Mouse (Mus musculus) layer of hippocampus, adult 18-20 months (tissue): ENCODE measurements around the gene Spint1. TPM values are rescaled to one million over a fixed set of nuclear protein-coding genes. Genes with fewer than 3 reads are reported as not detected.

ENCODE experiments used
- DNase-seq, 2 experiments: peaks; one replicate each; pipeline ENCODE4 v3.0.0; 2022; ENCODE audit warnings: low spot score in 2 of 2
- total RNA-seq, 2 experiments: library from RNA; stranded (reverse); gene quantifications; 2 replicates each; pipeline ENCODE4 v1.2.3; 2021

Spint1 gene
- total RNA-seq, 2 experiments from 2014 or later: 2.0 to 2.3 TPM

DNA sequence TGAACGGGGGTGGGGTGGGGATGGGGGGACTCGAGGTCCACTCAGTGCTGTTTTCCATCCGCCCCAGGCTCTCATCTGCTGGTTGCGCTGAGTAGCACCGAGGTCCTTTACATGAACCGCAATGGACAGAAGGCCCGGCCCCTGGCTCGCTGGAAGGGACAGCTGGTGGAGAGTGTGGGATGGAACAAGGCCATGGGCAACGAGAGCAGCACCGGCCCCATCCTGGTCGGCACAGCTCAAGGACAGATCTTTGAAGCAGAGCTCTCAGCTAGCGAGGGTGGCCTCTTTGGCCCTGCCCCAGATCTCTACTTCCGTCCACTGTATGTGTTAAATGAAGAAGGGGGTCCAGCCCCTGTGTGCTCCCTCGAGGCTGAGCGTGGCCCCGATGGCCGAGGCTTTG is 55.7 kb downstream of the Spint1 start:
- no peak for DNase-seq

DNA sequence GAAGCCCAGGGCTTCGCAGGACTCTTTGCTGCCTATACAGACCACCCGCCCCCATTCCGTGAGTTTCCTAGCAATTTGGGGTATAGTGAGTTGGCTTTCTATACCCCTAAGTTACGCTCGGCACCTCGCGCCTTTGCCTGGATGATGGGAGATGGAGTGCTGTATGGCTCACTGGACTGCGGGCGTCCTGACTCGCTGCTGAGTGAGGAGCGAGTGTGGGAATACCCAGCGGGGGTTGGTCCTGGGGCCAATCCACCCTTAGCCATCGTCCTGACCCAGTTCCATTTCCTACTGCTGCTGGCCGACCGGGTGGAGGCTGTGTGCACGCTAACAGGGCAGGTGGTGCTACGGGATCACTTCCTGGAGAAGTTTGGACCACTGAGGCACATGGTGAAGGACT is 56.1 kb downstream of the Spint1 start:
- DNase-seq: no peak

DNA sequence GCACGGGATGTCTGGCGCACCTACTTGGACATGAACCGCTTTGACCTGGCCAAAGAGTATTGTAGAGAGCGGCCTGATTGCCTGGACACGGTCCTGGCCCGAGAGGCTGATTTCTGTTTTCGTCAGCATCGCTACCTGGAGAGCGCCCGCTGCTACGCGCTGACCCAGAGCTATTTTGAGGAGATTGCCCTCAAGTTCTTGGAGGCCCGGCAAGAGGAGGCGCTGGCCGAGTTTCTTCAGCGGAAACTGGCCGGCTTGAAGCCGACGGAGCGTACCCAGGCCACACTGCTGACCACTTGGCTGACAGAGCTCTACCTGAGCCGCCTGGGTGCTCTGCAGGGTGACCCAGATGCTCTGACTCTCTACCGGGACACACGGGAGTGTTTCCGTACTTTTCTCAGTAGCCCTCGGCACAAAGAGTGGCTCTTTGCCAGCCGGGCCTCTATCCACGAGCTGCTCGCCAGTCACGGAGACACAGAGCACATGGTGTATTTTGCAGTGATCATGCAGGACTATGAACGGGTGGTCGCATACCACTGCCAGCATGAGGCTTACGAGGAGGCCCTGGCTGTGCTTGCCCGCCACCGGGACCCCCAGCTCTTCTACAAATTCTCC is 56.7 kb downstream of the Spint1 start:
- DNase-seq: no peak

DNA sequence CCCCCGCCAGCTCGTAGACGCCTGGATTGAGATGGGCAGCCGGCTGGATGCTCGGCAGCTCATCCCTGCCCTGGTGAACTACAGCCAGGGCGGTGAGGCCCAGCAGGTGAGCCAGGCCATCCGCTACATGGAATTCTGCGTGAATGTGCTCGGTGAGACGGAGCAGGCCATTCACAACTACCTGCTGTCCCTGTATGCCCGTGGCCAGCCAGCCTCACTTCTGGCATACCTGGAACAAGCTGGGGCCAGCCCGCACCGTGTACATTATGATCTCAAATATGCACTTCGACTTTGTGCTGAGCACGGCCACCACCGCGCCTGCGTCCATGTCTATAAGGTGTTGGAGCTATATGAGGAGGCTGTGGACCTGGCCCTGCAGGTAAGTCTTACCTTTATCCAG is 57.2 kb downstream of the Spint1 start:
- no peak for DNase-seq

DNA sequence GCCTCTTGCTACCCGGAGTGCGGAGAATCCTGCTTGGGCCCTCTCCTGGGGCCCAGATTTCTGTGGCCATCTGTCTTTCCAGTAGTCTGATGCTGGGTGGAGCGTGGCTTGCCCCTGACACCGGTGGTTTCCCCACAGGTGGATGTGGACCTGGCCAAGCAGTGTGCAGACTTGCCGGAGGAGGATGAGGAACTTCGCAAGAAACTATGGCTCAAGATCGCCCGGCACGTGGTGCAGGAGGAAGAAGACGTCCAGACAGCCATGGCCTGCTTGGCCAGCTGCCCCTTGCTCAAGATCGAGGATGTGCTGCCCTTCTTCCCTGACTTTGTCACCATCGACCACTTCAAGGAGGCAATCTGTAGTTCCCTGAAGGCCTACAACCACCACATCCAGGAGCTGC is 59.6 kb downstream of the Spint1 start:
- no peak for DNase-seq

DNA sequence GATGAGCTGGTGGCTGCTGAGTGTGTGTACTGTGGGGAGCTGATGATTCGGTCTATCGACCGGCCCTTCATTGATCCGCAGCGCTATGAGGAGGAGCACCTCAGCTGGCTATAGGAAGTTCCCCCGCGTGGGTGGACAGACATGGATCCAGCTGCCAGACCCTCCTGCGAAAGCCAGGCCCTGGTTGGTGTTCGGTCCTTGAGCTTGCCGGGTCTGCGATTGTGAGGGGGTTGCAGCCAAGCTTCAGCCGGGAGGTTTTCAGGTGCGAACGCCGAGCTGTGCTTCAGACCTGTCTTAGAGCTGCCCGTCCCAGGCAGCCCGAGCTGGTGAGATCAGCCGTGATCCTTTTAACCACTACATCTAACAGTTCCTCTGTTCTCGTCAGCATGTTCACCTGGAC is 60.3 kb downstream of the Spint1 start:
- DNase-seq: no peak

DNA sequence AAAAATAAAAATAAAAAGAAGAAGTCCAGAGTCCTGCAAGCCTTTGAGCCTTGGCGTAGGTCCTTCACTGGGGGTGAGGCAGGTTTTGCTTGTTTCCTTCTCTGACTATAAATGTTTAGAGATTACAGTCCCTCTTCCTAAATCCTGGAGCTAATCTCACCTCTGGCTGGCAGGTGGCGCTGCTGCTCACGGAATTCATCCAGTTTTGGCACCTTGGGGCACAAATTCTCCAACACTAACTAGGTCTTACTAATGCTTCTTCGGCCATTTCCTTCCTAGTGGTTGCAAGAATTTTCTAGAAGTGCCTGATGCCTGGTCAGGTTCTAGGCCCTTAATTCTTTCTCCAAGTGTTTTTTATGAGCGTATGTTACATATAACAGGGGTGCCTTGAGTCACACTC is 61.2 kb downstream of the Spint1 start:
- peak; percentile 26 to 76 for DNase-seq

DNA sequence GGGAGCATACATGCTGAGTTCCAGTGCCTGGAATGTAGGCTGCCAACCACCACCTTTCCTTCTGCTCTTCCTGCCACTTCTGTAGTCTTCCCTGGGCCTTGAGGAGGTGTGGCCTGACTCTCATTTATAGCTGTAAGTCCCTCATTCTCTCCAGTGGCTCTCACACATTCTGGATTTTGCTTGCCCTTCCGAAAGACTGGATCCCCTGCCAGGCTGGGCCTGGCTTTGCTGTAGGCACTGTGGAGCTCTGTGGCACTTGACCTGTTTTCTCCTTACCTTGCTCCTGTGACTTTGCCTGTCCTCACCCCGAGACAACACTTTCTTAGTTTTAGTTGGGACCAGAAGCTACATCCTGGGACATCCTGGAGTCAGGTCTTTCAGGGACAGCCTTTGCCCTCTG is 61.7 kb downstream of the Spint1 start:
- no peak for DNase-seq

Other genes with a start within 250 kb of the Spint1 start
- 10 to 100 TPM; 55.6 to 56.3 TPM for gene Ccdc32, start 208.0 kb upstream of the Spint1 start, total RNA-seq
- 1 to 10 TPM; 7.6 to 9.0 TPM for gene Rpusd2, start 202.6 kb upstream of the Spint1 start, total RNA-seq
- gene Knl1, start 190.2 kb upstream of the Spint1 start, total RNA-seq: under 1 TPM; 0.05 to 0.07 TPM
- 1 to 10 TPM in 1 of 2 experiments, under 1 TPM in 1; 0.46 to 1.2 TPM for gene Rad51, start 124.6 kb upstream of the Spint1 start, total RNA-seq
- 10 to 100 TPM; 54.7 to 55.5 TPM for gene Rmdn3, start 80.3 kb upstream of the Spint1 start, total RNA-seq
- under 1 TPM in 1 of 2 experiments, not detected in 1; 0.74 TPM for gene Gchfr, start 69.6 kb upstream of the Spint1 start, total RNA-seq
- gene Gm14137, start 62.9 kb upstream of the Spint1 start, total RNA-seq: not detected
- 10 to 100 TPM; 35.7 to 42.4 TPM for gene Zfyve19, start 28.7 kb upstream of the Spint1 start, total RNA-seq
- gene Dnajc17, start 28.6 kb upstream of the Spint1 start, total RNA-seq: 10 to 100 TPM; 17.3 to 17.6 TPM
- gene Ppp1r14d, start 7.5 kb upstream of the Spint1 start, total RNA-seq: not detected
- gene Rhov, start 33.9 kb downstream of the Spint1 start, total RNA-seq: 1 to 10 TPM; 7.5 to 7.9 TPM
- 10 to 100 TPM; 44.2 to 49.9 TPM for gene Vps18, start 51.4 kb downstream of the Spint1 start, total RNA-seq
- 1 to 10 TPM; 2.0 to 2.8 TPM for gene Dll4, start 88.4 kb downstream of the Spint1 start, total RNA-seq
- gene Chac1, start 113.9 kb downstream of the Spint1 start, total RNA-seq: 1 to 10 TPM; 6.6 TPM
- 10 to 100 TPM; 17.8 to 18.9 TPM for gene Ino80, start 240.3 kb downstream of the Spint1 start, total RNA-seq